ENCODE assay signal across 10 mouse cellular contexts in genomic region chr10:87058926-87059325, GRCm38 (mm10). TPM values are rescaled to one million over a fixed set of nuclear protein-coding genes. Genes with fewer than 3 reads are reported as not detected.
DNase-seq lines count a peak whose midpoint lies in the region; ATAC-seq and TF ChIP-seq lines count a peak whose summit lies in the region.
"Had no signal": no experiment of that assay in that cellular context is flagged by ENCODE, and none has a peak within 500 bp of the region (broad histone marks: within the 10 kb centered on the region; RNA-seq: fewer than 3 reads in every experiment).

No protein-coding gene starts in this region.

- no peak for DNase-seq in heart, embryonic 10.5 days (ENCODE audit: low spot score)
- DNase-seq in heart, adult 2 months, result no peak
- DNase-seq in retina, embryonic 14.5 days (ENCODE audit: low spot score), result peak; percentile 10
- DNase-seq in retina, postnatal 1 day, result no peak
- no peak for DNase-seq in limb, embryonic 11.5 days (ENCODE audit: low spot score)
- DNase-seq in right cerebral cortex, postnatal 25 days, result no peak
- no peak for DNase-seq in kidney, postnatal 4 days

- no peak for TF ChIP-seq EP300 in heart, adult 2 months (IDR thresholded peaks at IDR 0.05; ENCODE audit: insufficient read depth, low read depth, low read length)

- no peaks in the 10 kb centered on the region for H3K36me3 ChIP-seq in heart, embryonic 10.5 days
- no peaks in the 10 kb centered on the region for H3K36me3 ChIP-seq in heart, adult 2 months (ENCODE audit: control insufficient read depth, insufficient read depth, low read length)
- H3K36me3 ChIP-seq in limb, embryonic 11.5 days (ENCODE audit: control insufficient read depth, insufficient read depth, low read length), result no peaks in the 10 kb centered on the region
- no peaks in the 10 kb centered on the region for H3K36me3 ChIP-seq in stomach, embryonic 16.5 days (ENCODE audit: control insufficient read depth, insufficient read depth, low read length)

- H3K27ac ChIP-seq in heart, embryonic 10.5 days, result no peak overlapping the region
- H3K27ac ChIP-seq in heart, adult 2 months, result no peak overlapping the region
- H3K27ac ChIP-seq in limb, embryonic 11.5 days (replicated peaks; ENCODE audit: low read depth, low read length), result no peak overlapping the region
- no peak overlapping the region for H3K27ac ChIP-seq in stomach, embryonic 16.5 days (ENCODE audit: low read length)

- TF ChIP-seq POLR2A in heart, adult 2 months (IDR thresholded peaks at IDR 0.05; ENCODE audit: insufficient read depth, low read depth, low read length), result no peak

- H3K4me3 ChIP-seq in heart, embryonic 10.5 days, result peak overlapping the region; percentile 63
- no peak overlapping the region for H3K4me3 ChIP-seq in heart, adult 2 months
- H3K4me3 ChIP-seq in limb, embryonic 11.5 days (ENCODE audit: low read depth, low read length), result peak overlapping the region; percentile 46; the same call in 1 of the 2 replicates
- no peak overlapping the region for H3K4me3 ChIP-seq in stomach, embryonic 16.5 days (replicated peaks; ENCODE audit: low read length)

- 30% methylated on average over 9 of the region's 9 CpGs for WGBS in heart, embryonic 10.5 days
- 37% methylated on average over 9 of the region's 9 CpGs for WGBS in heart, adult 2 months
- WGBS in limb, embryonic 11.5 days, result 23% methylated on average over 7 of the region's 9 CpGs
- WGBS in stomach, embryonic 16.5 days, result 29% methylated on average over 9 of the region's 9 CpGs

- H3K9ac ChIP-seq in heart, adult 2 months (ENCODE audit: low read depth, low read length), result no peak overlapping the region
- no peak overlapping the region for H3K9ac ChIP-seq in limb, embryonic 11.5 days (ENCODE audit: low read length)
- no peak overlapping the region for H3K9ac ChIP-seq in stomach, embryonic 16.5 days (ENCODE audit: low read length)

- no peaks in the 10 kb centered on the region for H3K79me2 ChIP-seq in heart, adult 2 months (replicated peaks; ENCODE audit: control insufficient read depth, insufficient read depth, low read length)

- no peak for TF ChIP-seq CTCF in heart, adult 2 months (IDR thresholded peaks at IDR 0.05)

- H3K4me2 ChIP-seq in limb, embryonic 11.5 days (ENCODE audit: low read depth, severe bottlenecking), result peak overlapping the region; percentile 85; the same call in 1 of the 2 replicates
- peak overlapping the region; percentile 80; the same call in 1 of the 2 replicates for H3K4me2 ChIP-seq in stomach, embryonic 16.5 days (ENCODE audit: low read depth, low read length)

- no peak for ATAC-seq in limb, embryonic 11.5 days (ENCODE audit: insufficient number of reproducible peaks, low FRiP score, low TSS enrichment, low read depth)
- peak; percentile 23; the same call in 1 of the 2 replicates for ATAC-seq in stomach, embryonic 16.5 days (ENCODE audit: insufficient read depth, low FRiP score)

- peaks cover 11% of the 10 kb centered on the region for H3K4me1 ChIP-seq in heart, embryonic 10.5 days
- H3K4me1 ChIP-seq in heart, adult 2 months (ENCODE audit: control insufficient read depth, insufficient read depth, low read length), result no peaks in the 10 kb centered on the region
- 0 out of 2 replicates have a peak, but pooled peaks cover 2% of the 10 kb centered on the region for H3K4me1 ChIP-seq in limb, embryonic 11.5 days (ENCODE audit: control insufficient read depth, insufficient read depth, low read length)
- H3K4me1 ChIP-seq in stomach, embryonic 16.5 days (ENCODE audit: control insufficient read depth, insufficient read depth, low read length), result peaks cover 9% of the 10 kb centered on the region

- H3K9me3 ChIP-seq in heart, embryonic 10.5 days, result no peaks in the 10 kb centered on the region
- H3K9me3 ChIP-seq in limb, embryonic 11.5 days (ENCODE audit: control insufficient read depth, low read length), result no peaks in the 10 kb centered on the region
- H3K9me3 ChIP-seq in stomach, embryonic 16.5 days (replicated peaks; ENCODE audit: control insufficient read depth, low read length), result no peaks in the 10 kb centered on the region

- peaks cover 33% of the 10 kb centered on the region; the same call in 1 of the 2 replicates for H3K27me3 ChIP-seq in heart, embryonic 10.5 days (ENCODE audit: insufficient read depth, poor library complexity, severe bottlenecking)
- H3K27me3 ChIP-seq in heart, adult 2 months (ENCODE audit: control insufficient read depth, insufficient read depth, low read length), result peaks cover 2% of the 10 kb centered on the region; the same call in 1 of the 2 replicates
- no peaks in the 10 kb centered on the region for H3K27me3 ChIP-seq in limb, embryonic 11.5 days (ENCODE audit: control insufficient read depth, insufficient read depth, low read length)
- peaks cover 6% of the 10 kb centered on the region for H3K27me3 ChIP-seq in stomach, embryonic 16.5 days (ENCODE audit: control insufficient read depth, insufficient read depth, low read length)

- intact Hi-C loops in heart, adult 2 months (cut with DNase I), result no loop called here

RNA-seq across cellular contexts. Expression of gene 1700113H08Rik, which starts 1.1 kb away (rescaled TPM):
- polyA plus RNA-seq in heart, embryonic 10.5 days (2016; fragmentation: Nextera tagmentation; extraction: Ambion mirVana), result not detected in 2 replicates
- total RNA-seq in heart, adult 2 months (2021), result not detected
- polyA plus RNA-seq in heart, adult 2 months (2012; rRNA removed), result 0.12 and 0.32 TPM in 2 replicates
- not detected in 2 replicates for polyA plus RNA-seq in limb, embryonic 11.5 days (2014; fragmentation: Nextera tagmentation; extraction: Ambion mirVana)
- not detected in 2 replicates for polyA plus RNA-seq in stomach, embryonic 16.5 days (2015; fragmentation: Nextera tagmentation; extraction: Ambion mirVana)
- total RNA-seq: gastrocnemius, postnatal 4 days; left cerebral cortex, postnatal 10 days had no signal

RNA-seq across cellular contexts. Expression of gene Stab2, which starts 51.1 kb away (rescaled TPM):
- polyA plus RNA-seq in heart, embryonic 10.5 days (2016; fragmentation: Nextera tagmentation; extraction: Ambion mirVana), result 0.71 and 4.0 TPM in 2 replicates
- under 1 TPM; 0.23 to 0.29 TPM for total RNA-seq in heart, adult 2 months (2021)
- polyA plus RNA-seq in heart, adult 2 months (2012; rRNA removed), result 0.29 and 0.53 TPM in 2 replicates
- 0.23 and 0.24 TPM in 2 replicates for polyA plus RNA-seq in limb, embryonic 11.5 days (2014; fragmentation: Nextera tagmentation; extraction: Ambion mirVana)
- polyA plus RNA-seq in stomach, embryonic 16.5 days (2015; fragmentation: Nextera tagmentation; extraction: Ambion mirVana), result 2.2 and 6.3 TPM in 2 replicates

Comparison
In these comparisons a context has a peak if more than half of its experiments do, and no peak if none do; other contexts are left out.
1. H3K4me3 ChIP-seq: peak in heart, embryonic 10.5 days (single experiment) and limb, embryonic 11.5 days (single experiment); none in heart, adult 2 months (single experiment) and stomach, embryonic 16.5 days (single experiment).